Mouse (Mus musculus): ENCODE measurements around the gene Dscaml1.

DNA sequence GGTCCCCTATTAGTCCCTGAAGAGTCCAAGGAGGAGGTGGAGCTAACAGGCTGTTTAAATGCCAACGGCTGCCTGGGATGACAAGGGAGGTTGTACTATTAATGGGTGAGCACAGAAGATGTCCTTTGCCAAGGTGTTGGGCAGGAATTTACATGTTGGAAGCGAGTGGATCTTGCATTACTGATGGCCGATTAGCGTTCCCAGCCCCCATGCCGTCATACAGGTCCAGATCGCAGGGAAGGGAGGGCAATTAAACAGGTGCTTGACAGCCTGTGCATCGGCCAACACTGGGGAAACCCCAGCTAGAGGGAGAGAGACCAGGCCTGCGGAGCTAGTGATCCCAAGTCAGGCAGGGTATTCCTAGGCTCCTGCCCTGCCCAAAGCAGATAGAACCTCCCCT, 98.1 kb downstream of the Dscaml1 start:
- TF ChIP-seq CTCF (IDR thresholded peaks at IDR 0.05; ENCODE audit: extremely low read depth, insufficient read length, insufficient replicate concordance, low read depth, low read length) (no peak), POLR2A (IDR thresholded peaks at IDR 0.05; ENCODE audit: low read depth, low read length) (no peak)

All from small intestine, adult 2 months (tissue).